Mouse (Mus musculus) heart, postnatal 0 days (tissue): Measurements from ENCODE around the gene Ksr1.

Experiments used
- CTCF ChIP-seq: IDR thresholded peaks from 2 replicates; pipeline ENCODE4 v1.5.1; 2016; ENCODE audit warnings: antibody characterized with exemption, control low read depth, low read depth
- EP300 ChIP-seq: IDR thresholded peaks from 2 replicates; pipeline ENCODE4 v1.6.1; 2016; ENCODE audit warnings: antibody characterized with exemption, low read depth

GRCm38 (mm10) chr11:79150301-79150700, 4.1 kb upstream of the Ksr1 start:
- no peak for TF ChIP-seq CTCF
- TF ChIP-seq EP300 = no peak
